Mouse (Mus musculus) G1E (cell line): ENCODE data around the gene Ccdc181. TPM values are rescaled to one million over a fixed set of nuclear protein-coding genes. Genes with fewer than 3 reads are reported as not detected.

Source experiments
- ATAC-seq: 2 replicates; pipeline ENCODE4 v1.8.0; 2016; ENCODE audit warnings: mild to moderate bottlenecking; ENCODE audit not compliant: insufficient number of reproducible peaks, poor library complexity, low FRiP score, severe bottlenecking; ENCODE audit errors: extremely low read depth
- DNase-seq: peaks from one replicate; pipeline ENCODE4 v3.0.0; 2012; ENCODE audit warnings: low spot score
- H3K27me3 ChIP-seq: 2 replicates; pipeline ENCODE4 v1.6.1; 2012; ENCODE audit warnings: mild to moderate bottlenecking, low read length, inconsistent platforms; ENCODE audit not compliant: insufficient read depth
- H3K36me3 ChIP-seq: replicated peaks from 2 replicates; pipeline ENCODE3; 2012; ENCODE audit warnings: mild to moderate bottlenecking, inconsistent platforms
- H3K4me1 ChIP-seq: 2 replicates; pipeline ENCODE4 v1.6.1; 2012; ENCODE audit warnings: low read depth, low read length, inconsistent platforms, mixed read lengths; ENCODE audit not compliant: insufficient read depth
- H3K4me3 ChIP-seq: 2 replicates; pipeline ENCODE4 v1.5.1; 2012; ENCODE audit warnings: low read depth, mild to moderate bottlenecking, inconsistent platforms, low read length, moderate library complexity, mixed read lengths
- H3K9me3 ChIP-seq: replicated peaks from 2 replicates; pipeline ENCODE4 v1.6.1; 2012; ENCODE audit warnings: inconsistent platforms
- CTCF ChIP-seq: IDR thresholded peaks from 2 replicates; pipeline ENCODE4 v1.5.1; 2012; ENCODE audit warnings: low read depth, low read length, inconsistent platforms, mixed read lengths
- GATA1 ChIP-seq: IDR thresholded peaks from 2 replicates; pipeline ENCODE4 v1.6.1; 2012; ENCODE audit warnings: borderline replicate concordance, low read length, inconsistent platforms, mixed read lengths
- GATA2 ChIP-seq: IDR thresholded peaks from 2 replicates; pipeline ENCODE4 v1.6.1; 2012; ENCODE audit warnings: low read depth, low read length, inconsistent platforms, borderline replicate concordance
- POLR2AphosphoS5 ChIP-seq: IDR thresholded peaks from 2 replicates; pipeline ENCODE4 v1.6.1; 2012; ENCODE audit warnings: low read depth, low read length, inconsistent platforms; ENCODE audit not compliant: insufficient replicate concordance
- TAL1 ChIP-seq: conservative IDR thresholded peaks from 2 replicates; pipeline ENCODE4 v1.6.1; 2012; ENCODE audit warnings: low read depth, low read length, inconsistent platforms, mixed read lengths
- polyA plus RNA-seq: library from polyadenylated mRNA; stranded (reverse); fragments of >175 nt; gene quantifications from 2 replicates; pipeline ENCODE4 v1.2.3, GENCODE M21; 2012
- total RNA-seq, 2 experiments: library from RNA; stranded (forward) in 1 of 2; stranded (reverse) in 1 of 2; fragments of 200-1000 nt in 1 of 2; fragments of >200 nt in 1 of 2; fragmentation: Nextera tagmentation in 1 of 2; gene quantifications; 2 replicates each; pipeline ENCODE4 v1.2.3; 2014 to 2017

Ccdc181 gene
- total and polyA plus RNA-seq, 3 experiments, result 2.9 to 24.9 (median 17.6) TPM

- peaks cover 41% of the 10 kb centered on the region for H3K36me3 ChIP-seq
- no peaks in the 10 kb centered on the region for H3K9me3 ChIP-seq
- no peak overlapping the region for H3K4me3 ChIP-seq
- TF ChIP-seq CTCF (no peak), TAL1 (no peak), GATA1 (no peak), GATA2 (no peak), POLR2AphosphoS5 (no peak)
- H3K27me3 ChIP-seq, result no peaks in the 10 kb centered on the region
- ATAC-seq (no peak), DNase-seq (no peak)
- H3K4me1 ChIP-seq, result peaks cover 51% of the 10 kb centered on the region
Measured at GRCm38 (mm10) chr1:164252551-164252950, 22.8 kb upstream of the Ccdc181 start.

- Histone ChIP-seq H3K36me3 (peaks cover 62% of the 10 kb centered on the region), H3K4me1 (peaks cover 51% of the 10 kb centered on the region), H3K4me3 (no peak overlapping the region), H3K27me3 (no peaks in the 10 kb centered on the region), H3K9me3 (no peaks in the 10 kb centered on the region)
- TF ChIP-seq CTCF, result no peak
- no peak for TF ChIP-seq GATA1
- no peak for TF ChIP-seq POLR2AphosphoS5
- TF ChIP-seq TAL1, result no peak
- no peak for TF ChIP-seq GATA2
- no peak for DNase-seq
- no peak for ATAC-seq
Measured at GRCm38 (mm10) chr1:164254836-164255235, 20.5 kb upstream of the Ccdc181 start.

GRCm38 (mm10) chr1:164260171-164261028 is 15.0 kb upstream of the Ccdc181 start:
- DNase-seq (no peak), ATAC-seq (no peak)
- Histone ChIP-seq H3K4me3 (no peak overlapping the region), H3K36me3 (peaks cover 89% of the 10 kb centered on the region), H3K27me3 (no peaks in the 10 kb centered on the region), H3K4me1 (peaks cover 2% of the 10 kb centered on the region; the same call in 1 of the 2 replicates), H3K9me3 (no peaks in the 10 kb centered on the region)
- TF ChIP-seq POLR2AphosphoS5, result no peak
- TF ChIP-seq TAL1, result no peak
- no peak for TF ChIP-seq GATA1
- no peak for TF ChIP-seq CTCF
- no peak for TF ChIP-seq GATA2

- DNase-seq, result no peak
- ATAC-seq, result no peak
- Histone ChIP-seq H3K4me1 (peaks cover 2% of the 10 kb centered on the region; the same call in 1 of the 2 replicates), H3K36me3 (peaks cover 91% of the 10 kb centered on the region), H3K9me3 (no peaks in the 10 kb centered on the region), H3K27me3 (no peaks in the 10 kb centered on the region), H3K4me3 (no peak overlapping the region)
- TF ChIP-seq TAL1 (no peak), POLR2AphosphoS5 (no peak), CTCF (no peak), GATA1 (no peak), GATA2 (no peak)
Measured at GRCm38 (mm10) chr1:164261553-164261952, 13.8 kb upstream of the Ccdc181 start.

GRCm38 (mm10) chr1:164270941-164271340 is 4.4 kb upstream of the Ccdc181 start:
- H3K36me3 ChIP-seq, result peaks cover 8% of the 10 kb centered on the region
- H3K27me3 ChIP-seq, result no peaks in the 10 kb centered on the region
- H3K4me1 ChIP-seq, result peaks cover 14% of the 10 kb centered on the region
- DNase-seq (no peak), ATAC-seq (no peak)
- no peak overlapping the region for H3K4me3 ChIP-seq
- H3K9me3 ChIP-seq, result no peaks in the 10 kb centered on the region
- TF ChIP-seq TAL1, result no peak
- TF ChIP-seq CTCF, result no peak
- no peak for TF ChIP-seq GATA2
- TF ChIP-seq POLR2AphosphoS5, result no peak
- TF ChIP-seq GATA1, result no peak

- Histone ChIP-seq H3K4me3 (no peak overlapping the region), H3K9me3 (no peaks in the 10 kb centered on the region), H3K27me3 (no peaks in the 10 kb centered on the region), H3K36me3 (peaks cover 2% of the 10 kb centered on the region), H3K4me1 (peaks cover 17% of the 10 kb centered on the region)
- DNase-seq, result no peak
- no peak for TF ChIP-seq GATA2
- TF ChIP-seq TAL1, result no peak
- TF ChIP-seq GATA1, result no peak
- TF ChIP-seq POLR2AphosphoS5, result no peak
- no peak for TF ChIP-seq CTCF
- no peak for ATAC-seq
Measured at GRCm38 (mm10) chr1:164273659-164274058, 1.7 kb upstream of the Ccdc181 start.
